Mouse (Mus musculus) intestine, embryonic 14.5 days (tissue): ENCODE measurements around the gene March10. TPM values are rescaled to one million over a fixed set of nuclear protein-coding genes. Genes with fewer than 3 reads are reported as not detected.

Experiments
- ATAC-seq: fragments of 200-750 bp; cut with Nextera tagmentation; replicated peaks from 2 replicates; pipeline ENCODE4 v1.8.0; 2017; ENCODE audit warnings: low read depth, moderate number of reproducible peaks, moderate TSS enrichment, moderate library complexity; ENCODE audit not compliant: low FRiP score, low TSS enrichment
- DNase-seq: peaks from one replicate; pipeline ENCODE4 v3.0.0-alpha.2; 2018; ENCODE audit warnings: low spot score
- H3K27ac ChIP-seq: fragments of 300-500 bp; sonication (generic); 2 replicates; pipeline ENCODE4 v1.5.1; 2014; ENCODE audit warnings: low read depth, mild to moderate bottlenecking, control low read depth
- H3K27me3 ChIP-seq: fragments of 300-500 bp; sonication (generic); replicated peaks from 2 replicates; pipeline ENCODE4 v1.6.1; 2014; ENCODE audit warnings: low read length, control low read depth; ENCODE audit not compliant: control insufficient read depth, insufficient read depth
- H3K36me3 ChIP-seq: fragments of 300-500 bp; sonication (generic); 2 replicates; pipeline ENCODE4 v1.6.1; 2014; ENCODE audit warnings: low read length, control low read depth; ENCODE audit not compliant: control insufficient read depth, insufficient read depth
- H3K4me1 ChIP-seq: fragments of 300-500 bp; sonication (generic); replicated peaks from 2 replicates; pipeline ENCODE4 v1.6.1; 2014; ENCODE audit warnings: low read length, control low read depth, mixed read lengths; ENCODE audit not compliant: control insufficient read depth, insufficient read depth
- H3K4me2 ChIP-seq: fragments of 300-500 bp; sonication (generic); 2 replicates; pipeline ENCODE4 v1.6.1; 2014; ENCODE audit warnings: low read length
- H3K4me3 ChIP-seq: fragments of 300-500 bp; sonication (generic); 2 replicates; pipeline ENCODE4 v1.5.1; 2014; ENCODE audit warnings: low read depth, low read length, control low read depth, mixed read lengths
- H3K9ac ChIP-seq: fragments of 300-500 bp; sonication (generic); 2 replicates; pipeline ENCODE4 v1.6.1; 2014; ENCODE audit warnings: mild to moderate bottlenecking, low read length
- H3K9me3 ChIP-seq: fragments of 300-500 bp; sonication (generic); 2 replicates; pipeline ENCODE4 v1.6.1; 2016; ENCODE audit warnings: low read length, control low read depth; ENCODE audit not compliant: control insufficient read depth
- WGBS: fragments of 180-500 bp; shearing (Covaris S2); extraction: QIAGEN DNeasy Blood & Tissue Kit; methylation state at CpG from one replicate; pipeline ENCODE4 v1.1.7; 2014; 5-methylcytosine and 5-hydroxymethylcytosine counted together
- polyA plus RNA-seq: library from polyadenylated mRNA; unstranded; fragments of >200 nt; fragmentation: Nextera tagmentation; extraction: Ambion mirVana; gene quantifications from 2 replicates; pipeline ENCODE4 v1.2.1, GENCODE M21; 2014

March10 gene
- polyA plus RNA-seq, 1 experiment from 2014 or later = not detected

DNA sequence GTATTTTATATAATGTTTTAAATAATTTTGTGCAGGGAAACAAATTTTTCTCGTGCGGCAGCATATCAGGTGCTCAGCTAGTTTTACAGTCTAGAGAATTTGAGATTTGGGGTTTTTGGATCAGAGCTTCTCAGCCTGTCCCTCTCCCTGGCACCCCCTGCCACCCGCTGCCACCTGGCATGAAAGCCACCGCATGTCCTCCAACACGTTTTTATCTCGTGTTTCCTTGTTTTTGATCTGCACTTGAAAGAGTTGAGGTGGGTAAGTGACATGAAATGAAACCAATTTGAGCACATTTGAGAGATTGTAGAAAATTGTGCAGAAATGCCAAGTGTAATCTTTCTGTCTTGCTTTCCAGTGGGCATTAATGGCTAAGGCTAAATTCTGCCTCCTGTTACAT, 11.6 kb downstream of the March10 start:
- H3K9me3 ChIP-seq = no peaks in the 10 kb centered on the region
- H3K4me3 ChIP-seq = no peak overlapping the region
- no peak overlapping the region for H3K9ac ChIP-seq
- H3K27me3 ChIP-seq = no peaks in the 10 kb centered on the region
- no peak for DNase-seq
- no peak overlapping the region for H3K4me2 ChIP-seq
- H3K4me1 ChIP-seq = no peaks in the 10 kb centered on the region
- no peaks in the 10 kb centered on the region for H3K36me3 ChIP-seq
- H3K27ac ChIP-seq = no peak overlapping the region
- no peak for ATAC-seq
- 82% methylated on average over 6 of the region's 6 CpGs for WGBS

- DNase-seq (no peak), ATAC-seq (no peak)
- Histone ChIP-seq H3K9ac (no peak overlapping the region), H3K4me3 (no peak overlapping the region), H3K27ac (no peak overlapping the region), H3K27me3 (no peaks in the 10 kb centered on the region), H3K4me2 (no peak overlapping the region), H3K4me1 (0 out of 2 replicates have a peak, but pooled peaks cover 2% of the 10 kb centered on the region), H3K9me3 (no peaks in the 10 kb centered on the region), H3K36me3 (no peaks in the 10 kb centered on the region)
- WGBS = 55% methylated on average over 5 of the region's 5 CpGs
Measured at GRCm38 (mm10) chr11:105443505-105443904, 13.0 kb downstream of the March10 start.

DNA sequence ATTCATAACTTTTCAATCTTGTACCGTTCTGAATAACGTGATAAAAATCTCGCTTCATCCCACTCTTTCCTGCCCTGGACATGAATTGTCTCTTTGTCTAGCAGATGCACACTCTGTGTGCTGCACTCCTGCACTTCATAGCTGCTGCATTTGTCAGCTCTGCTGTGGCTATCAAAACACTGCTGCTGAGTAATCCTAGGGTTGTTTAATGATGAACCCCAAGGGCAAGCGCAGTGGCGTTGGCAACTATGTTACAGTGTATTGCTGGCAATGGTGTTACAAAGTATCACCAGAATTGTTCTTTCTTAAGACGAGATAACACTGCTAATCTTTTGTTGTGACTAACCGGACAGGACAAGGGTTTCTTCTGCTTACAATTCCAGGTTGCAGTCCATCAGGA, 16.7 kb downstream of the March10 start:
- no peak for DNase-seq
- H3K27ac ChIP-seq = no peak overlapping the region
- no peak overlapping the region for H3K9ac ChIP-seq
- WGBS = 58% methylated on average over 7 of the region's 7 CpGs
- H3K4me2 ChIP-seq = no peak overlapping the region
- no peaks in the 10 kb centered on the region for H3K27me3 ChIP-seq
- no peak overlapping the region for H3K4me3 ChIP-seq
- H3K4me1 ChIP-seq = 0 out of 2 replicates have a peak, but pooled peaks cover 2% of the 10 kb centered on the region
- no peak for ATAC-seq
- H3K9me3 ChIP-seq = no peaks in the 10 kb centered on the region
- H3K36me3 ChIP-seq = no peaks in the 10 kb centered on the region

DNA sequence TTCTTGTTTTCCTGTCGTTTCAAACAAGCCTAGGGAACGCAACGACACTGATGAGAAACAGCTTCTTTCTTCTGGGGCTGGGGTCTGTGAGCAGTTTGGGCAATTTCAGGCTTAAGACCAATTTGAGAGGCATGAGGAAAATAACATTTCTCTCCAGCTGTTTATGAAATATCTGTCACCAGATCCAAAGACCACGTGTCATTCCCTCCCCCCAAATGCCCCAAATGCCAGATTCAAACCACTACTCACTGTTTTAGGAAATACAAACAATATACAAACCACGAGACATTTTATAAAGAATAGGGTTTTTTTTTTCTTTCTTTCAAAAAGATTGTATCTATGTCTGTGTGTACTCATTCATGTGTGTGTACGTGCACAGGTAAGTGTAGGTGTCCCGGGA, 17.6 kb downstream of the March10 start:
- no peak for DNase-seq
- no peak for ATAC-seq
- Histone ChIP-seq H3K4me1 (0 out of 2 replicates have a peak, but pooled peaks cover 2% of the 10 kb centered on the region), H3K9me3 (no peaks in the 10 kb centered on the region), H3K36me3 (no peaks in the 10 kb centered on the region), H3K27ac (no peak overlapping the region), H3K27me3 (no peaks in the 10 kb centered on the region), H3K9ac (no peak overlapping the region), H3K4me3 (no peak overlapping the region), H3K4me2 (no peak overlapping the region)
- WGBS = 53% methylated on average over 7 of the region's 7 CpGs

DNA sequence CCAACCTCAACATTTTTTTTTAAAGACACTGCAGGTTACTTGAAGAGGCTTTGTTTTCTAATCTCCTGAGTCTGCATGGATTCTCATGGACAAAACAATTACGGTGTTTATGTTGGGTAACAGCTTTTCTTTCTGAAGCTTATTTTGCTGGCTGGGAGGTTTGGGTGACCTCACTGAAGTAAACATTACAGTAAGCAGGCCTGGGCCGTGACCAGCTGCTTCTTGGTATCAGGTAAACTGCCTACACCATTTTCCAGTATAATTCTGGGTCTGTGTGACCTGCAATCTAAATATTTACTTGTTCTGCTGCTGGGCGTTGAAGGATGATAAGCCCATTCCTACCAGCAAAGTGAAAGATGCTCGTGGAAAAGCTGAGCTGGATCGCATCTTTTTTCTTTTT, 30.1 kb downstream of the March10 start:
- 27% methylated on average over 5 of the region's 5 CpGs for WGBS
- Histone ChIP-seq H3K27me3 (no peaks in the 10 kb centered on the region), H3K4me2 (no peak overlapping the region), H3K4me3 (no peak overlapping the region), H3K4me1 (peaks cover 6% of the 10 kb centered on the region; the same call in 1 of the 2 replicates), H3K27ac (no peak overlapping the region), H3K36me3 (no peaks in the 10 kb centered on the region), H3K9me3 (no peaks in the 10 kb centered on the region), H3K9ac (no peak overlapping the region)
- no peak for ATAC-seq
- no peak for DNase-seq

GRCm38 (mm10) chr11:105424643-105425042, 31.9 kb downstream of the March10 start:
- Histone ChIP-seq H3K27ac (no peak overlapping the region), H3K4me2 (no peak overlapping the region), H3K9me3 (no peaks in the 10 kb centered on the region), H3K9ac (no peak overlapping the region), H3K36me3 (no peaks in the 10 kb centered on the region), H3K4me3 (no peak overlapping the region), H3K4me1 (peaks cover 13% of the 10 kb centered on the region), H3K27me3 (no peaks in the 10 kb centered on the region)
- DNase-seq (no peak), ATAC-seq (no peak)
- 91% methylated on average over 4 of the region's 4 CpGs for WGBS

- Histone ChIP-seq H3K27ac (no peak overlapping the region), H3K36me3 (no peaks in the 10 kb centered on the region), H3K9ac (no peak overlapping the region), H3K27me3 (no peaks in the 10 kb centered on the region), H3K4me2 (no peak overlapping the region), H3K9me3 (no peaks in the 10 kb centered on the region), H3K4me1 (peaks cover 8% of the 10 kb centered on the region; the same call in 1 of the 2 replicates), H3K4me3 (no peak overlapping the region)
- no peak for DNase-seq
- WGBS = 51% methylated on average over 7 of the region's 7 CpGs
- ATAC-seq = no peak
Measured at GRCm38 (mm10) chr11:105420671-105421450, 35.7 kb downstream of the March10 start.

- Histone ChIP-seq H3K4me2 (no peak overlapping the region), H3K4me1 (peaks cover 8% of the 10 kb centered on the region; the same call in 1 of the 2 replicates), H3K9ac (no peak overlapping the region), H3K27ac (no peak overlapping the region), H3K27me3 (no peaks in the 10 kb centered on the region), H3K36me3 (no peaks in the 10 kb centered on the region), H3K4me3 (no peak overlapping the region), H3K9me3 (no peaks in the 10 kb centered on the region)
- DNase-seq (no peak), ATAC-seq (no peak)
- WGBS = 80% methylated on average over 7 of the region's 7 CpGs
Measured at GRCm38 (mm10) chr11:105419946-105420345, 36.6 kb downstream of the March10 start.

GRCm38 (mm10) chr11:105414009-105414408, 42.5 kb downstream of the March10 start:
- H3K9me3 ChIP-seq = no peaks in the 10 kb centered on the region
- H3K4me3 ChIP-seq = no peak overlapping the region
- H3K27ac ChIP-seq = no peak overlapping the region
- WGBS = 83% methylated on average over 1 of the region's 1 CpGs
- ATAC-seq (no peak), DNase-seq (no peak)
- no peak overlapping the region for H3K9ac ChIP-seq
- no peaks in the 10 kb centered on the region for H3K36me3 ChIP-seq
- H3K27me3 ChIP-seq = no peaks in the 10 kb centered on the region
- H3K4me2 ChIP-seq = no peak overlapping the region
- no peaks in the 10 kb centered on the region for H3K4me1 ChIP-seq
